Mouse (Mus musculus) thymus, adult 2 months (tissue): ENCODE results near the gene Fam241a.

Source experiments
- CTCF ChIP-seq: fragments of 200-500 bp; IDR thresholded peaks from 2 replicates; pipeline ENCODE4 v1.5.1; 2012; ENCODE audit warnings: mild to moderate bottlenecking, control low read depth, low read length, moderate library complexity, borderline replicate concordance; ENCODE audit not compliant: control insufficient read depth, poor library complexity, insufficient read depth; ENCODE audit errors: extremely low read depth
- POLR2A ChIP-seq: fragments of 200-500 bp; IDR thresholded peaks from 2 replicates; pipeline ENCODE4 v1.6.1; 2012; ENCODE audit warnings: mild to moderate bottlenecking, low read length, control low read depth, moderate library complexity; ENCODE audit not compliant: control insufficient read depth, poor library complexity, insufficient read depth; ENCODE audit errors: extremely low read depth

DNA sequence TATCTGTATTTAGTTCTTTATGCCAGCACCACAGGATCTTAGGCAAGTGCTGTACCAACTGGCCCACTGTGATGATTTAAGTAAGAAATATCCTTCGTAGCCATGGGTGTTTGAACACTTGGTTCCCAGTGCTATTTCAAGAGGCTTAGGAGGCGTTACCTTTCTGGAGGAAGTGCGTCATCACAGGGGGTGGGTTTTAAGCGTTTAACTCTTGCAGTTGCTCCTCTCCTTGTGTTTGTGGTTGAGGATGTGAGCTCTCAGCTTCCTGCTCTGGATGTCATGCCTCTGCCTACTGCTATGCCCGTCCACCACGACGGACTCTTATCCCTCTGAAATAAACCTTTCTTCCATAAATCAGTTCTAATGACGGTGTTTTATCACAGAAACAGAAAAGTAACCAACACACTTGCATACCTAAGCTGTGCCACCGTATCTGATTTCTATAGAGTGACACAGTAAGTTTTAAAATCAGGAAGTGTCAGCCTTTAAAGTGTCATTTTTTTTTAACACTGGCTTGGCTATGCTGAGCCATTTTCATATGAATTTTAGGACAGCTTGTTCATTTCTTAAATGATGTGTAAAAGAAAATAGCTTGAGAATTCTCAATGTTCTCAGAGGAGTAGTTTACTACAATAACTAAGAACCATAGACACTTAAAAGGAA, 22.0 kb upstream of the Fam241a start:
- TF ChIP-seq CTCF: no peak
- no peak for TF ChIP-seq POLR2A
